Comparison of ENCODE assay signal across 8 mouse cellular contexts in the genomic region with DNA sequence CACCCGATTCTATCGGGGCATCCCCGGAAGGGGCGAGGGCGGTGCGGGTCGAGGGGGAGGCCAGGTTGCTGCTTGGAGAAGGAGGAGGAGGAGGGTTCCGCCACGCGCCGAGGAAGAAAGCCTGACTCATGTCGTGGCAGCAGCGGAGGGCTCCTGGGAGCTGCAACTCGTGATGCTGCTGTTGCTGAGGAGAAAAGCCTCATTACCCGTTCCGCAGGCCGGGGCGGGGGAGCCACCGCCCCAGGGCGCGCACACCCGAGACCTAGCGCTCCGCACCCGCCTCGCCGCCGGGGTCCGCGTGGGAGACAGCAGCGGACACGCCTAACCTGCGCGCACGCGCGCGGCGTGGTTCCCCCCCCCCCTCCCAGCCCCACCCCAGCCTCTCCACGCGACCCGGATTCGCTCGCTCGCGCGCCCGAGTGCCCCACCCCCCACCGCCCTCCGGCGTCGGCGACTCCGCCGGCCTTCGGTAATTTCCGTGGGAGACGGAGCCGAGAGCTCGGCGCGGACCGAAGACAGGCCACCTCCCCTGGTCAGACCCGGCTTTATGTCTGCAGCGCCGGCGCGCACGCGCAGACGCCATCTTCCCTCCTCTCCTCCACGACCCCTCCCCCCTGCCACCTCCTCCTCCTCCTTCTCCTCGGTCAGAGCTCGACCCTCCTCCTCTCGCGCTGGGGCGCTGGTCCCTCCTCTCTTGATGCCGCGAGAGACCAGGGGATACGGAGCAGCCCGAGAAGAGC. TPM values are rescaled to one million over a fixed set of nuclear protein-coding genes. Genes with fewer than 3 reads are reported as not detected.
DNase-seq lines count a peak whose midpoint lies in the region; ATAC-seq and TF ChIP-seq lines count a peak whose summit lies in the region.

No protein-coding gene starts in this region.

- peak overlapping the region; percentile 100 for H3K27ac ChIP-seq in forebrain, embryonic 11.5 days (ENCODE audit: low read depth, low read length)
- H3K27ac ChIP-seq in heart, embryonic 16.5 days (ENCODE audit: low read length): peak overlapping the region; percentile 95
- peak overlapping the region; percentile 61; the same call in 1 of the 2 replicates for H3K27ac ChIP-seq in liver, embryonic 13.5 days
- H3K27ac ChIP-seq in stomach, embryonic 14.5 days (ENCODE audit: low read length): peak overlapping the region; percentile 99

- H3K79me2 ChIP-seq in C2C12 (ENCODE audit: control insufficient read depth, insufficient read depth): peaks cover 39% of the 10 kb centered on the region

- H3K9me3 ChIP-seq in forebrain, embryonic 11.5 days (ENCODE audit: control insufficient read depth, low read length): no peaks in the 10 kb centered on the region
- H3K9me3 ChIP-seq in heart, embryonic 16.5 days (replicated peaks; ENCODE audit: control insufficient read depth, low read length): no peaks in the 10 kb centered on the region
- H3K9me3 ChIP-seq in liver, embryonic 13.5 days (replicated peaks): no peaks in the 10 kb centered on the region
- no peaks in the 10 kb centered on the region for H3K9me3 ChIP-seq in stomach, embryonic 14.5 days (ENCODE audit: control insufficient read depth, low read depth, low read length)

- H3K4me2 ChIP-seq in forebrain, embryonic 11.5 days (ENCODE audit: low read depth, low read length, severe bottlenecking): peak overlapping the region; percentile 84
- peak overlapping the region; percentile 97 for H3K4me2 ChIP-seq in heart, embryonic 16.5 days (ENCODE audit: low read depth, low read length)
- H3K4me2 ChIP-seq in liver, embryonic 13.5 days: peak overlapping the region; percentile 86
- peak overlapping the region; percentile 84 for H3K4me2 ChIP-seq in stomach, embryonic 14.5 days (replicated peaks; ENCODE audit: low read depth, low read length)

- H3ac ChIP-seq in C2C12 (ENCODE audit: control insufficient read depth, insufficient read length, low read depth): peak overlapping the region; percentile 91

- 0% methylated on average over 53 of the region's 81 CpGs for WGBS in forebrain, embryonic 11.5 days
- WGBS in heart, embryonic 16.5 days: under 1% methylated on average over 75 of the region's 81 CpGs
- under 1% methylated on average over 53 of the region's 81 CpGs for WGBS in liver, embryonic 13.5 days (ENCODE audit: insufficient replicate concordance)
- under 1% methylated on average over 65 of the region's 81 CpGs for WGBS in stomach, embryonic 14.5 days

- H3K36me3 ChIP-seq in C2C12 (ENCODE audit: control insufficient read depth, insufficient read depth): peaks cover 28% of the 10 kb centered on the region
- H3K36me3 ChIP-seq in forebrain, embryonic 11.5 days (ENCODE audit: control insufficient read depth, insufficient read depth, low read length): peaks cover 16% of the 10 kb centered on the region; the same call in 1 of the 2 replicates
- peaks cover 13% of the 10 kb centered on the region for H3K36me3 ChIP-seq in heart, embryonic 16.5 days (ENCODE audit: control insufficient read depth, insufficient read depth)
- H3K36me3 ChIP-seq in liver, embryonic 13.5 days: peaks cover 14% of the 10 kb centered on the region; the same call in 1 of the 2 replicates
- H3K36me3 ChIP-seq in stomach, embryonic 14.5 days (ENCODE audit: control insufficient read depth, insufficient read depth, low read length): peaks cover 14% of the 10 kb centered on the region; the same call in 1 of the 2 replicates

- peak; percentile 97 for DNase-seq in brain, embryonic 18.5 days (ENCODE audit: low read depth, low spot score)
- DNase-seq in forebrain, embryonic 11.5 days (ENCODE audit: low spot score): peak; percentile 100
- DNase-seq in kidney, postnatal 25 days: peak; percentile 97 to 98
- DNase-seq in liver, embryonic 13.5 days: peak; percentile 75
- DNase-seq in natural killer cell, adult 2 months (ENCODE audit: low spot score in 2 of 2): peak; percentile 87 to 88

- H3K4me3 ChIP-seq in C2C12 (ENCODE audit: insufficient read depth, poor library complexity, severe bottlenecking): peak overlapping the region; percentile 61
- H3K4me3 ChIP-seq in forebrain, embryonic 11.5 days (ENCODE audit: low read depth, low read length): peak overlapping the region; percentile 99
- H3K4me3 ChIP-seq in heart, embryonic 16.5 days (ENCODE audit: low read length): peak overlapping the region; percentile 83
- H3K4me3 ChIP-seq in liver, embryonic 13.5 days (replicated peaks): peak overlapping the region; percentile 67
- H3K4me3 ChIP-seq in stomach, embryonic 14.5 days (ENCODE audit: low read depth, low read length): peak overlapping the region; percentile 87

- peak; percentile 96 for ATAC-seq in forebrain, embryonic 11.5 days (replicated peaks; ENCODE audit: low FRiP score)
- peak; percentile 93 for ATAC-seq in heart, embryonic 16.5 days (replicated peaks; ENCODE audit: extremely low read depth, insufficient read depth, low FRiP score)
- ATAC-seq in liver, embryonic 13.5 days (ENCODE audit: low read depth): peak; percentile 80
- ATAC-seq in stomach, embryonic 14.5 days (ENCODE audit: insufficient number of reproducible peaks, insufficient read depth, low FRiP score, low read depth): peak; percentile 95

- H3K4me1 ChIP-seq in forebrain, embryonic 11.5 days (replicated peaks; ENCODE audit: control insufficient read depth, insufficient read depth, low read length): peaks cover 18% of the 10 kb centered on the region
- peaks cover 20% of the 10 kb centered on the region for H3K4me1 ChIP-seq in heart, embryonic 16.5 days (ENCODE audit: control insufficient read depth, insufficient read depth, low read length)
- H3K4me1 ChIP-seq in liver, embryonic 13.5 days (replicated peaks): peaks cover 28% of the 10 kb centered on the region
- H3K4me1 ChIP-seq in stomach, embryonic 14.5 days (ENCODE audit: control insufficient read depth, insufficient read depth, low read length): peaks cover 25% of the 10 kb centered on the region

- no peak for TF ChIP-seq CTCF in C2C12 (IDR thresholded peaks at IDR 0.05; ENCODE audit: control insufficient read depth, insufficient read depth, insufficient read length)

- H3K79me3 ChIP-seq in C2C12 (ENCODE audit: low read depth): peaks cover 30% of the 10 kb centered on the region

- H3K9ac ChIP-seq in forebrain, embryonic 11.5 days (ENCODE audit: low read length): peak overlapping the region; percentile 98
- peak overlapping the region; percentile 94 for H3K9ac ChIP-seq in heart, embryonic 16.5 days (ENCODE audit: low read length)
- peak overlapping the region; percentile 75 for H3K9ac ChIP-seq in liver, embryonic 13.5 days
- peak overlapping the region; percentile 98 for H3K9ac ChIP-seq in stomach, embryonic 14.5 days (replicated peaks; ENCODE audit: low read depth, low read length)

- H3K27me3 ChIP-seq in C2C12 (ENCODE audit: control insufficient read depth, insufficient read depth, insufficient read length): no peaks in the 10 kb centered on the region
- H3K27me3 ChIP-seq in forebrain, embryonic 11.5 days (ENCODE audit: control insufficient read depth, insufficient read depth, low read length): no peaks in the 10 kb centered on the region
- H3K27me3 ChIP-seq in heart, embryonic 16.5 days (ENCODE audit: control insufficient read depth, insufficient read depth, low read length): no peaks in the 10 kb centered on the region
- peaks cover 49% of the 10 kb centered on the region for H3K27me3 ChIP-seq in liver, embryonic 13.5 days
- no peaks in the 10 kb centered on the region for H3K27me3 ChIP-seq in stomach, embryonic 14.5 days (ENCODE audit: control insufficient read depth, insufficient read depth, low read length)

TF ChIP-seq in C2C12, 6 proteins besides CTCF, POLR2A, EP300 and RAD21:
- TF ChIP-seq MAX (IDR thresholded peaks at IDR 0.05): peak; percentile 19
- TF ChIP-seq MYOD1 (IDR thresholded peaks at IDR 0.05; ENCODE audit: control insufficient read depth, insufficient read length, low read depth): no peak

RNA-seq across cellular contexts. Expression of a gene that starts 0.5 kb away (rescaled TPM):
- 546 TPM for polyA plus RNA-seq in C2C12 (2012; fragmentation: generic; extraction: Trizol)
- polyA plus RNA-seq in forebrain, embryonic 11.5 days (2014; fragmentation: Nextera tagmentation; extraction: Ambion mirVana): 484 and 510 TPM in 2 replicates
- polyA plus RNA-seq in heart, embryonic 16.5 days (2015; fragmentation: Nextera tagmentation; extraction: Ambion mirVana): 347 and 367 TPM in 2 replicates
- 116 and 128 TPM in 2 replicates for polyA plus RNA-seq in liver, embryonic 13.5 days (2015; fragmentation: Nextera tagmentation; extraction: Ambion mirVana)
- 656 and 673 TPM in 2 replicates for polyA plus RNA-seq in stomach, embryonic 14.5 days (2014; fragmentation: Nextera tagmentation; extraction: Ambion mirVana)

Comparison
In these comparisons a context has a peak if more than half of its experiments do, and no peak if none do; other contexts are left out.
1. Peak in every context shown above with its lines: DNase-seq, ATAC-seq, H3K4me3 ChIP-seq and H3K27ac ChIP-seq.